Comparison of ENCODE assay signal across 20 mouse cellular contexts in the genomic region with DNA sequence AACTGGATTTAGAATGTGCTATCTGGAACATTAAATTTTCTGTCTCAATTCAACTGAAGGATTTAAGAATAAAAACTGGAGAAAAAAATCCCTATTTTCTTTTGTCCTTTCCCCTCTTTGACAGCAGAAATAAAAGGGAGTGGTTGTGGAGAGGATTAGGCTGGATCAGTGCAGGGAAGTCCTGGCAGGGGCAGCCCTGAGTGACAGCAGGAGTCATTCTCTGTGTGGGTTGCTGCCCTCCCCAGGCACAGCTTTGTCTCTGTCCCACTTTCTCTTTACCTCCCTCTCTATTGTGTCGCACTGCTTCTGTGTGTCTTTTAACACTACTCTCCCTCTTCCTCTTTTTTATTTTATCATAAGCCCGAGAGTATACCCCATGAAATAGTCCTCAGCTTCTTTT.
DNase-seq lines count a peak whose midpoint lies in the region; ATAC-seq lines count a peak whose summit lies in the region.
"Had no signal": no experiment of that assay in that cellular context is flagged by ENCODE, and none has a peak within 500 bp of the region (broad histone marks: within the 10 kb centered on the region; RNA-seq: fewer than 3 reads in every experiment).

No protein-coding gene starts in this region.

- no peak overlapping the region for H3K9ac ChIP-seq in embryonic facial prominence, embryonic 11.5 days (replicated peaks; ENCODE audit: low read length)
- H3K9ac ChIP-seq in forebrain, embryonic 13.5 days: no peak overlapping the region
- H3K9ac ChIP-seq in midbrain, embryonic 15.5 days: no peak overlapping the region
- H3K9ac ChIP-seq in intestine, embryonic 15.5 days: no peak overlapping the region
- H3K9ac ChIP-seq: embryonic facial prominence, embryonic 12.5 days; hindbrain, embryonic 12.5 days; limb, embryonic 12.5 days; liver, embryonic 13.5 days; lung, embryonic 15.5 days had no signal

- no peaks in the 10 kb centered on the region for H3K36me3 ChIP-seq in embryonic facial prominence, embryonic 11.5 days (replicated peaks; ENCODE audit: control insufficient read depth, insufficient read depth, low read depth, low read length)
- H3K36me3 ChIP-seq in embryonic facial prominence, embryonic 10.5 days (replicated peaks): no peaks in the 10 kb centered on the region
- no peaks in the 10 kb centered on the region for H3K36me3 ChIP-seq in forebrain, embryonic 13.5 days (ENCODE audit: poor library complexity, severe bottlenecking)
- no peaks in the 10 kb centered on the region for H3K36me3 ChIP-seq in midbrain, embryonic 15.5 days (replicated peaks)
- no peaks in the 10 kb centered on the region for H3K36me3 ChIP-seq in intestine, embryonic 15.5 days
- H3K36me3 ChIP-seq: embryonic facial prominence, embryonic 12.5 days; hindbrain, embryonic 12.5 days; limb, embryonic 12.5 days; liver, embryonic 13.5 days; lung, embryonic 15.5 days had no signal

- no peaks in the 10 kb centered on the region for H3K27me3 ChIP-seq in embryonic facial prominence, embryonic 11.5 days (ENCODE audit: control insufficient read depth, insufficient read depth, low read length)
- no peaks in the 10 kb centered on the region for H3K27me3 ChIP-seq in embryonic facial prominence, embryonic 10.5 days (replicated peaks; ENCODE audit: low read depth, poor library complexity, severe bottlenecking)
- H3K27me3 ChIP-seq in forebrain, embryonic 13.5 days: no peaks in the 10 kb centered on the region
- H3K27me3 ChIP-seq in midbrain, embryonic 15.5 days (replicated peaks): no peaks in the 10 kb centered on the region
- H3K27me3 ChIP-seq in intestine, embryonic 15.5 days (replicated peaks): no peaks in the 10 kb centered on the region
- H3K27me3 ChIP-seq: embryonic facial prominence, embryonic 12.5 days; hindbrain, embryonic 12.5 days; limb, embryonic 12.5 days; liver, embryonic 13.5 days; lung, embryonic 15.5 days had no signal

- DNase-seq in embryonic facial prominence, embryonic 11.5 days (ENCODE audit: low spot score): peak; percentile 1
- DNase-seq in embryonic facial prominence, embryonic 10.5 days (ENCODE audit: low spot score): no peak
- peak; percentile 17 for DNase-seq in adipocyte (ENCODE audit: low spot score)
- DNase-seq: cerebellum, adult 9-11 months; gastrocnemius, adult 2 months; heart, postnatal 10 days; kidney, postnatal 4 days; liver, embryonic 13.5 days; right cerebral cortex, postnatal 4 days; thymus, adult 2 months had no signal

- WGBS in embryonic facial prominence, embryonic 11.5 days: 45% methylated on average over 2 of the region's 2 CpGs
- WGBS in embryonic facial prominence, embryonic 10.5 days: 34% methylated on average over 2 of the region's 2 CpGs
- 9% methylated on average over 2 of the region's 2 CpGs for WGBS in forebrain, embryonic 13.5 days
- 10% methylated on average over 2 of the region's 2 CpGs for WGBS in midbrain, embryonic 15.5 days
- WGBS in intestine, embryonic 15.5 days: 72% methylated on average over 2 of the region's 2 CpGs

- no peaks in the 10 kb centered on the region for H3K9me3 ChIP-seq in embryonic facial prominence, embryonic 11.5 days (replicated peaks; ENCODE audit: control insufficient read depth, low read length)
- H3K9me3 ChIP-seq in embryonic facial prominence, embryonic 10.5 days: no peaks in the 10 kb centered on the region
- no peaks in the 10 kb centered on the region for H3K9me3 ChIP-seq in forebrain, embryonic 13.5 days (replicated peaks)
- H3K9me3 ChIP-seq in midbrain, embryonic 15.5 days: no peaks in the 10 kb centered on the region
- H3K9me3 ChIP-seq in intestine, embryonic 15.5 days: no peaks in the 10 kb centered on the region
- H3K9me3 ChIP-seq: embryonic facial prominence, embryonic 12.5 days; hindbrain, embryonic 12.5 days; limb, embryonic 12.5 days; liver, embryonic 13.5 days; lung, embryonic 15.5 days had no signal

- H3K4me2 ChIP-seq in embryonic facial prominence, embryonic 11.5 days (ENCODE audit: low read depth, low read length): no peak overlapping the region
- H3K4me2 ChIP-seq in forebrain, embryonic 13.5 days: no peak overlapping the region
- no peak overlapping the region; the same call in 1 of the 2 replicates for H3K4me2 ChIP-seq in midbrain, embryonic 15.5 days
- no peak overlapping the region for H3K4me2 ChIP-seq in intestine, embryonic 15.5 days (replicated peaks)
- H3K4me2 ChIP-seq: embryonic facial prominence, embryonic 12.5 days; heart, embryonic 11.5 days; hindbrain, embryonic 12.5 days; limb, embryonic 12.5 days; liver, embryonic 13.5 days; lung, embryonic 15.5 days had no signal

- no peak overlapping the region for H3K4me3 ChIP-seq in embryonic facial prominence, embryonic 11.5 days (ENCODE audit: low read depth, low read length)
- no peak overlapping the region for H3K4me3 ChIP-seq in embryonic facial prominence, embryonic 10.5 days
- no peak overlapping the region for H3K4me3 ChIP-seq in forebrain, embryonic 13.5 days
- H3K4me3 ChIP-seq in midbrain, embryonic 15.5 days: no peak overlapping the region
- H3K4me3 ChIP-seq in intestine, embryonic 15.5 days (replicated peaks): no peak overlapping the region
- H3K4me3 ChIP-seq: embryonic facial prominence, embryonic 12.5 days; gastrocnemius, adult 2 months; hindbrain, embryonic 12.5 days; limb, embryonic 12.5 days; liver, embryonic 13.5 days; lung, embryonic 15.5 days had no signal

- H3K4me1 ChIP-seq in embryonic facial prominence, embryonic 11.5 days (ENCODE audit: control insufficient read depth, insufficient read depth, low read length): no peaks in the 10 kb centered on the region
- 0 out of 2 replicates have a peak, but pooled peaks cover 3% of the 10 kb centered on the region for H3K4me1 ChIP-seq in embryonic facial prominence, embryonic 10.5 days
- H3K4me1 ChIP-seq in forebrain, embryonic 13.5 days: 0 out of 2 replicates have a peak, but pooled peaks cover 3% of the 10 kb centered on the region
- peaks cover 5% of the 10 kb centered on the region; the same call in 1 of the 2 replicates for H3K4me1 ChIP-seq in midbrain, embryonic 15.5 days
- no peaks in the 10 kb centered on the region for H3K4me1 ChIP-seq in intestine, embryonic 15.5 days (replicated peaks)
- H3K4me1 ChIP-seq: embryonic facial prominence, embryonic 12.5 days; hindbrain, embryonic 12.5 days; limb, embryonic 12.5 days; liver, embryonic 13.5 days; lung, embryonic 15.5 days had no signal

- no peak overlapping the region for H3K27ac ChIP-seq in embryonic facial prominence, embryonic 11.5 days (replicated peaks; ENCODE audit: low read depth, low read length)
- no peak overlapping the region for H3K27ac ChIP-seq in embryonic facial prominence, embryonic 10.5 days (replicated peaks)
- H3K27ac ChIP-seq in forebrain, embryonic 13.5 days: no peak overlapping the region
- no peak overlapping the region for H3K27ac ChIP-seq in midbrain, embryonic 15.5 days
- H3K27ac ChIP-seq in intestine, embryonic 15.5 days: no peak overlapping the region
- H3K27ac ChIP-seq: embryonic facial prominence, embryonic 12.5 days; gastrocnemius, adult 2 months; hindbrain, embryonic 12.5 days; limb, embryonic 12.5 days; liver, embryonic 13.5 days; lung, embryonic 15.5 days; macrophage had no signal

- no peak for ATAC-seq in embryonic facial prominence, embryonic 11.5 days (replicated peaks; ENCODE audit: insufficient number of reproducible peaks, low FRiP score, low TSS enrichment, low read depth)
- 0 out of 2 replicates have a peak, but pooled peaks have one; percentile 62 for ATAC-seq in forebrain, embryonic 13.5 days
- peak; percentile 85; the same call in 1 of the 2 replicates for ATAC-seq in midbrain, embryonic 15.5 days (replicated peaks)
- ATAC-seq in intestine, embryonic 15.5 days: no peak
- ATAC-seq in frontal cortex, adult (ENCODE audit: low TSS enrichment): no peak

Comparison
In these comparisons a context has a peak if more than half of its experiments do, and no peak if none do; other contexts are left out.
1. ATAC-seq: peak in forebrain, embryonic 13.5 days (single experiment) and midbrain, embryonic 15.5 days (single experiment); none in embryonic facial prominence, embryonic 11.5 days (single experiment), intestine, embryonic 15.5 days (single experiment) and frontal cortex, adult (single experiment).